Mouse (Mus musculus) forebrain, embryonic 16.5 days (tissue): Measurements from ENCODE around the gene Tnpo1. TPM values are rescaled to one million over a fixed set of nuclear protein-coding genes. Genes with fewer than 3 reads are reported as not detected.

Experiments
- ATAC-seq: fragments of 200-750 bp; cut with Nextera tagmentation; 2 replicates; pipeline ENCODE4 v1.8.0; 2017; ENCODE audit warnings: mild to moderate bottlenecking, moderate library complexity
- H3K27ac ChIP-seq: fragments of 300-500 bp; sonication (generic); 2 replicates; pipeline ENCODE4 v1.5.1; 2014; ENCODE audit warnings: low read length, control low read depth
- H3K27me3 ChIP-seq: fragments of 300-500 bp; sonication (generic); replicated peaks from 2 replicates; pipeline ENCODE4 v1.6.1; 2014; ENCODE audit warnings: low read length; ENCODE audit not compliant: control insufficient read depth, insufficient read depth
- H3K36me3 ChIP-seq: fragments of 300-500 bp; sonication (generic); 2 replicates; pipeline ENCODE4 v1.6.1; 2014; ENCODE audit not compliant: control insufficient read depth, insufficient read depth
- H3K4me1 ChIP-seq: fragments of 300-500 bp; sonication (generic); replicated peaks from 2 replicates; pipeline ENCODE4 v1.6.1; 2014; ENCODE audit warnings: low read length; ENCODE audit not compliant: control insufficient read depth, insufficient read depth
- H3K4me2 ChIP-seq: fragments of 300-500 bp; sonication (generic); 2 replicates; pipeline ENCODE4 v1.6.1; 2014; ENCODE audit warnings: mild to moderate bottlenecking, low read length, control low read depth
- H3K4me3 ChIP-seq: fragments of 300-500 bp; sonication (generic); replicated peaks from 2 replicates; pipeline ENCODE4 v1.5.1; 2014; ENCODE audit warnings: mild to moderate bottlenecking, low read length, control low read depth
- H3K9ac ChIP-seq: fragments of 300-500 bp; sonication (generic); replicated peaks from 2 replicates; pipeline ENCODE4 v1.6.1; 2014; ENCODE audit warnings: low read depth, low read length, control low read depth
- H3K9me3 ChIP-seq: fragments of 300-500 bp; sonication (generic); 2 replicates; pipeline ENCODE4 v1.6.1; 2016; ENCODE audit warnings: low read length; ENCODE audit not compliant: control insufficient read depth
- WGBS: fragments of 180-500 bp; shearing (Covaris S2); extraction: QIAGEN DNeasy Blood & Tissue Kit; methylation state at CpG from one replicate; pipeline ENCODE4 v1.1.7; 2014; 5-methylcytosine and 5-hydroxymethylcytosine counted together
- polyA plus RNA-seq: library from polyadenylated mRNA; unstranded; fragments of >200 nt; fragmentation: Nextera tagmentation; extraction: Ambion mirVana; gene quantifications from 2 replicates; pipeline ENCODE4 v1.2.1, GENCODE M21; 2015

Gene Tnpo1
- polyA plus RNA-seq, 1 experiment from 2014 or later: 52.1 TPM

DNA sequence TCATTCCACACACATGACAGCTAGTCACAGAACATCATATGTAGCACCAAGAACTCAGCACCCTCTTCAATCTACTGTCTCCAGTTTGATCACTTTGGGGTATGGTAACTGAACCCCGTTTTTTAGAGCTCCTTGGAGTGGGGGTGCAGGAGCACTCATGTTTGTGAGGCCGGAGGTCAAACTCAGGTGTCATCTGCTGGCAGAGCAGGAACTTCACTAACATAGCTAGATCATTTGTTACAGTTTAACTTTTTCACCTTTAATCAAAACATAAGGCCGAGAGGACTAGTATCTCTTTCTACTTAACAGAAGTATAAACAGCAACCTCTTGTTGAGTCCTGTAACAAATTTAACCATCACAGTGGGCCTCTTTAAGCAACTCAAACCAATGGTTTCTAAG lies 26.6 kb downstream of the Tnpo1 start:
- H3K9me3 ChIP-seq: no peaks in the 10 kb centered on the region

GRCm38 (mm10) chr13:98897577-98897976 lies 28.6 kb downstream of the Tnpo1 start:
- H3K27ac ChIP-seq: no peak overlapping the region
- peaks cover 13% of the 10 kb centered on the region for H3K4me1 ChIP-seq
- H3K36me3 ChIP-seq: no peaks in the 10 kb centered on the region
- 74% methylated on average over 5 of the region's 5 CpGs for WGBS
- H3K27me3 ChIP-seq: no peaks in the 10 kb centered on the region
- H3K9ac ChIP-seq: no peak overlapping the region
- no peak for ATAC-seq
- no peak overlapping the region for H3K4me3 ChIP-seq
- no peak overlapping the region for H3K4me2 ChIP-seq
- H3K9me3 ChIP-seq: no peaks in the 10 kb centered on the region

More for the DNA sequence above, 26.6 kb downstream of the Tnpo1 start:
- no peak overlapping the region for H3K4me2 ChIP-seq
- H3K4me3 ChIP-seq: no peak overlapping the region
- no peak for ATAC-seq
- H3K9ac ChIP-seq: no peak overlapping the region
- no peaks in the 10 kb centered on the region for H3K27me3 ChIP-seq
- WGBS: 90% methylated on average over 3 of the region's 3 CpGs
- H3K36me3 ChIP-seq: peaks cover under 1% of the 10 kb centered on the region; the same call in 1 of the 2 replicates
- H3K27ac ChIP-seq: no peak overlapping the region
- peaks cover 8% of the 10 kb centered on the region for H3K4me1 ChIP-seq

GRCm38 (mm10) chr13:98896434-98897126 lies 29.6 kb downstream of the Tnpo1 start:
- no peak overlapping the region for H3K4me3 ChIP-seq
- no peaks in the 10 kb centered on the region for H3K27me3 ChIP-seq
- WGBS: 87% methylated on average over 7 of the region's 7 CpGs
- no peak overlapping the region for H3K27ac ChIP-seq
- ATAC-seq: no peak
- no peak overlapping the region for H3K9ac ChIP-seq
- no peak overlapping the region for H3K4me2 ChIP-seq
- H3K36me3 ChIP-seq: no peaks in the 10 kb centered on the region
- peaks cover 18% of the 10 kb centered on the region for H3K4me1 ChIP-seq
- no peaks in the 10 kb centered on the region for H3K9me3 ChIP-seq

DNA sequence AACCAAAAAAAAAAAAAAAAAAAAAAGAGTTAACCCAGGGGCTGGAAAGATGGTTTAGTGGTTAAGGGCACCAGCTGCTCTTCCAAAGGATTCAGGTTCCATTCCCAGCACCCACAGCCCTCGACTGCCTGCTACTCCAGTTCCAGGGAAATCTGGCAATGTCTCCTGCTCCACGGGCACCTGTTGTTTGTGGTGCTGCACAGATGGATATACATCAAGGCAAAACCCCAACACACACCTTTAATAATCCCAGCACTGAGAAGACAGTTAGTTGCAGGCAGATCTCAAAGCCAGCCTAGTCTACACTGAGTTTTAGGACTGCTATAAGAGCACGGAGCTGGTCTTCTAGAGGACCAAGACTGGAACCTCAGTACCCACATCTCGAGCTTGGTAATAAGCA lies 30.2 kb downstream of the Tnpo1 start:
- Histone ChIP-seq H3K27me3 (no peaks in the 10 kb centered on the region), H3K27ac (no peak overlapping the region), H3K4me3 (no peak overlapping the region), H3K36me3 (no peaks in the 10 kb centered on the region), H3K4me2 (no peak overlapping the region), H3K4me1 (peaks cover 22% of the 10 kb centered on the region), H3K9ac (no peak overlapping the region), H3K9me3 (no peaks in the 10 kb centered on the region)
- no peak for ATAC-seq
- 83% methylated on average over 4 of the region's 4 CpGs for WGBS

- Histone ChIP-seq H3K4me3 (no peak overlapping the region), H3K4me2 (no peak overlapping the region), H3K27me3 (no peaks in the 10 kb centered on the region), H3K9ac (no peak overlapping the region), H3K36me3 (no peaks in the 10 kb centered on the region), H3K27ac (no peak overlapping the region), H3K4me1 (peaks cover 31% of the 10 kb centered on the region), H3K9me3 (no peaks in the 10 kb centered on the region)
- ATAC-seq: no peak
- WGBS: 48% methylated on average over 2 of the region's 2 CpGs
Measured at GRCm38 (mm10) chr13:98894900-98895299, 31.3 kb downstream of the Tnpo1 start.

DNA sequence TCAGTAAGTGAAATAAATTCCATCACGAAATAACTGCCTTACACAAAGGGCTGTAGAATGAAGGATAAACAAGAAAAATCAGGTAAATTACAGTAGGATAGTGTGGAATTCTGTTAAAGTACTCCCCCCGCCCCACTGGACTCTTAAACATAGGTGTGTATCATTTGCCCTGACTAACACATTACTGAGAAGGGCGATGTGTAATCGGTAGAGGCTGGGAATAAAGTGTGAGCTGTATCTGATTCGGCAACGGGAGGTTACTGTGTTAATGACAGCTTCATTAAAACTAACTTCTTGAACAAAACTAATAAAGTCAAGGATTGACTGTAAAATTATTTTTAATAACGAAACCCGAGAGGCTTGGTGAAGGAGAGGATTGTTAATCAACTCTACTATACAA lies 34.7 kb downstream of the Tnpo1 start:
- Histone ChIP-seq H3K4me2 (peak overlapping the region; percentile 60; the same call in 1 of the 2 replicates), H3K27me3 (no peaks in the 10 kb centered on the region), H3K4me3 (no peak overlapping the region), H3K9ac (no peak overlapping the region), H3K9me3 (no peaks in the 10 kb centered on the region), H3K27ac (no peak overlapping the region), H3K36me3 (peaks cover 7% of the 10 kb centered on the region; the same call in 1 of the 2 replicates), H3K4me1 (peaks cover 34% of the 10 kb centered on the region)
- 18% methylated on average over 8 of the region's 8 CpGs for WGBS
- ATAC-seq: no peak

DNA sequence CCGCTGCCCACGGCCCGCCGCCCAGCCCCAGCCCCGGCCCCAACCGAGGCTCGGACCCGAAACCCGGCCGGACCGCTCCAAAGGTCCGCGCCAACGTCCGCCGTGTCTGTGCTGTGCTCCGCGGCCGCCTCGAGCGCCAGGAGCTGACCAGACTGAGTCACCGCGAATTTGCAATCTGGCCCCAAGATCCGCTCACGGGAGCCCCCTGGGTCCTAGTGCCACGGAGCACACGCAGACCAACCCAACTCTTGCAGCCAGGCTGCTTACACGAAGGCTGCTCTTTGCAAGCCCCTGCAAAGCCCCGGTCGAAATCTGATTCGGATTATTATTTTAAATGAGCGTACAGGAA lies 35.3 kb downstream of the Tnpo1 start:
- peak overlapping the region; percentile 65 for H3K9ac ChIP-seq
- peak; percentile 87 for ATAC-seq
- peak overlapping the region; percentile 56 for H3K4me3 ChIP-seq
- H3K27me3 ChIP-seq: no peaks in the 10 kb centered on the region
- H3K27ac ChIP-seq: peak overlapping the region; percentile 73
- peaks cover 34% of the 10 kb centered on the region for H3K4me1 ChIP-seq
- peak overlapping the region; percentile 60 for H3K4me2 ChIP-seq
- H3K36me3 ChIP-seq: peaks cover 7% of the 10 kb centered on the region
- H3K9me3 ChIP-seq: no peaks in the 10 kb centered on the region
- under 1% methylated on average over 24 of the region's 32 CpGs for WGBS

GRCm38 (mm10) chr13:98890137-98890870 lies 35.9 kb downstream of the Tnpo1 start:
- Histone ChIP-seq H3K9ac (peak overlapping the region; percentile 65), H3K4me1 (peaks cover 34% of the 10 kb centered on the region), H3K36me3 (peaks cover 11% of the 10 kb centered on the region), H3K27me3 (no peaks in the 10 kb centered on the region), H3K4me2 (peak overlapping the region; percentile 60), H3K27ac (peak overlapping the region; percentile 73), H3K4me3 (peak overlapping the region; percentile 56), H3K9me3 (no peaks in the 10 kb centered on the region)
- WGBS: under 1% methylated on average over 53 of the region's 71 CpGs
- ATAC-seq: peak; percentile 63

DNA sequence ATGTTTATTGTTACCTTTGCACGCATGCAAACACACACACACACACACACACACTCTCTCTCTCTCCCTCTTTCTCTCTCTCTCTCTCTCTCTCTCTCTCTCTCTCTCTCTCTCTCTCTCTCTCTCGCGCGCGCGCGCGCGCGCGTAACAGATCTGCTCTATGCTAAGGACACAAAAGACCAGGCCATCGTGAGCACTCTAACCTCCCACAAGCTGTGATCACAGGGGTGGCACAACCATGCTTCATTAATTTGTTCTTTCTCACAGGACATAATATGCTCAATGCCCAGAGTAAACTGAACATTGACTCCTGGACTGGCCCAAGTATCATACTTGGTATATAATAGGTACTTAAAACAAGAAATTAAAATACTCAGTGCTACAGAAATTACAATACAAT lies 37.0 kb downstream of the Tnpo1 start:
- H3K4me3 ChIP-seq: no peak overlapping the region
- no peaks in the 10 kb centered on the region for H3K27me3 ChIP-seq
- peaks cover 11% of the 10 kb centered on the region for H3K36me3 ChIP-seq
- H3K27ac ChIP-seq: no peak overlapping the region
- H3K9me3 ChIP-seq: no peaks in the 10 kb centered on the region
- WGBS: 13% methylated on average over 11 of the region's 12 CpGs
- no peak overlapping the region for H3K9ac ChIP-seq
- H3K4me2 ChIP-seq: no peak overlapping the region; the same call in 1 of the 2 replicates
- H3K4me1 ChIP-seq: peaks cover 31% of the 10 kb centered on the region
- no peak for ATAC-seq
